Mouse (Mus musculus) c-Kit-positive CD71-negative TER-119-negative erythroid progenitor cells, embryonic 14.5 days (primary cell): ENCODE results near the gene Smoc2.

Experiments used
- DNase-seq: peaks from one replicate; pipeline ENCODE4 v3.0.0-alpha.2; 2013; ENCODE audit warnings: low read depth

The Smoc2 gene

DNA sequence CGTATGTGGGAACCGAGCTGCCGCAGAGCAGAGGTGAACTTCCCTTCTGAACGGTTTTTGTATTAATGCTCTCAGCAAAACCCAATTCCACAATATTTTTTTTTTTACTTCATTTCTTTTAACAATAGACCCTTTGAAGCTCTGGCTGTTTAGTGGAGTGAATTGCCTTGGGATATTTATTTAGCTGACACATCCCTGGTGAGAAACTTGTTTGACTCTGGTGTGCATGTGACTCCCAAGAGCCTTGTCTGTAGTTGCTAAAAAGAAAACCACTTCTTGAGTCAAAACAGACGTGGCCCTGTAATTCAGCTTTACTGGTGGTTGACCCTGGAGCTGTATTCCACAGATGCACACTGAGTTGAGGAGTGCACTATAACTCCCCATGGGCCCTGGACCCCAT is 135.2 kb downstream of the Smoc2 start:
- no peak for DNase-seq

DNA sequence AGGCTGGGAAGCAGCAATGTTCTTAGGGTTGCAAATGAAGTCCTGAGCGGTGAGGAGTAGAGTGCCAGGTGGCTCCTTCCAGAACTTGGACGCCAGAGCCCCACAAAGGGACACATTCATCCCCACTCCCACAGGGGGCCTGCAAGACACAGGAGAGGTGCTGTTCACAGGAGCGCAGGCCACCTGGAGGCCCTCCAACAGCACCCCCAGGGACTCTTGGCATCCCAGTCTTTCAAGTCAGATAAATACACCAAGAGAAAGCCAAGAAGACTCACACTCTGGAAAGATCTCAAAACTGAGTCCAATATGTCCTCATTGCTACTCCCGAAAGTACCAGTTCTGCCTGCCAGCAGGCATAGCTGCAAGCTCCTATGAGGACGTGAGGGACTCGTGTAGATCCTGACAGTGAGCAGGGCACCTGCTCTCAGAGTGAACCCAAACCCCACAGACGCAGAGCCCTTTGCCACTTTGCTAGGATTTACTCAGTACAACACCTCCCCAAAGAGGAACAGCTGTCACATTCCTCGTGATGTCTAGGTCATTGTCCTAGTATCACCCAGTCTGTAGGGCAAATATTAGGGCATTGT is 141.2 kb downstream of the Smoc2 start:
- no peak for DNase-seq

DNA sequence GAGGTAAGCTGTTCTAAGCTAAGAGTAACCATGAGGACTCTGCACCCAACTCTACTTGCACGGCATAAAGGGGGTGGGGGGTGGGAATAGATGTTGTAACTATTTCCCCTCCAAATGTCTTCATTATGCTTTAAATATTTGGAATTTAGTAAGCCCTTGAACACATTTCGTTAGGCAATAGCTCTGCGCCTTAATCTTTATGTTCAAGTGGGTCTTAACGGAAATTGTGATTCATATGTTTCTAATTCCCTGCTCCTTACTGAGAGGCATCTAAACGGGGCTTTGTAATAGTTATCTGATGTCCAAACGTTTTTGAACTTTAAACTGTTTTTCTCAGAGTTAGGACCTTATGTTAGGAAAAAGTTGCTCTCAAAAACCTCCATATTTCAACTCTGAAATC is 147.2 kb downstream of the Smoc2 start:
- no peak for DNase-seq

DNA sequence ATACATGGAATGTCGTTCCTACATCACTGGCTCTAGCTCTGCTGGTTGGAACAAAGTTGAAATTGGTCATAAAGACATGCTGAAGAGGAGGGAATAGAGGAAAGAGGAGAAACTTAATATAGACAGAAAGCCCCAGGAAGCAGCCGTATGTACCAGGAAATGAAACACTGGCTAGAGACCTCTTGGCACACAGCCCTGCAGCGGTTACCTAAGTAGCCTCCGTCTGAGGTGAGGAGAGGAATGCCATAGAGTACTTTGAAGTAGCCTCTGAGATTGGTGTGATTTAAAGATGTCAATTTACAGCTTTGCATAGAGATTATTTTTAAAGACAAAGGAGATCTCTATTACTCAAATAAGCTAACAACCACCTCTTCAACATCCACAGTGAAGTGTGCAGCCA is 155.4 kb downstream of the Smoc2 start:
- DNase-seq, result no peak

DNA sequence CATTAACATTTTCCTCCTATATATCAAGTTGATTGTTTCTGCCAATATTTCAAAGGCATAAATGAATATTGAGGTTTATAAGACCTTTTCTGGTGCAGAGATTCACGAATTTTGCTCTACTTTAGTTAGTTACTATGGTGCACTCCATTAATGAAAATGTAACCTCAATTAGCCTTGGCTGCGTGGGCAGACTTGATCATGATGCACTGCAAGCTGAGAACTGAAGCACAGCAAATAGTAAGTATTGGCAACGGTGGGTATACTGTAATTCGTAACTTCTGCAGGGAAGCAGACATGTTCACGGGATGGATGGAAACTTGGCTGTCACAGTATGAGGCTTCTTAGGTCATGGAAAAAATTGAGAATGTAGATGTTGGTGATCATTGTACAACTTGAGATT is 166.3 kb downstream of the Smoc2 start:
- no peak for DNase-seq

DNA sequence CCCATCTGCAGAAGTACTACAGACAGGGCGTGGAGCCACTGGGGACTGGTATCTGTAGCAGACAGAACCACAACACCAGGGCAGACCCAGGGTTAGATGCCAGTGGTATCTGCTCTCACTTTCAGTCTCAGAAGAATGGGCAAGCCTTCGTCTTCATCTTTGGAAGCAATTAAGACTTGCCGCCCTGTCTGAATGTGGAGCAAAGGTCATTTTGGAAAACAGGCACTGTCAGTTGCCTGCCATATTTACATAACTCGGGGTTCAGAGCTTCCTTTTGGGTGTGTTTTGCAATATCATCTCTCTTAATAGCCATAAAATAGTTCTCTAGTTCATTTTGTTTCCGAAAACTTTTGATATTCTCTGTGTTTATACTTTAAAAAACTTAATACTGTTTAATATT is 168.0 kb downstream of the Smoc2 start:
- DNase-seq, result no peak
